Mouse (Mus musculus) stomach, postnatal 0 days (tissue): ENCODE measurements around the gene Ppm1m.

Source experiments
- CTCF ChIP-seq: IDR thresholded peaks from 2 replicates; pipeline ENCODE4 v1.5.1; 2016; ENCODE audit warnings: antibody characterized with exemption, low read depth, mild to moderate bottlenecking, moderate library complexity
- EP300 ChIP-seq: optimal IDR thresholded peaks from 2 replicates; pipeline ENCODE3; 2016; ENCODE audit warnings: antibody characterized with exemption

DNA sequence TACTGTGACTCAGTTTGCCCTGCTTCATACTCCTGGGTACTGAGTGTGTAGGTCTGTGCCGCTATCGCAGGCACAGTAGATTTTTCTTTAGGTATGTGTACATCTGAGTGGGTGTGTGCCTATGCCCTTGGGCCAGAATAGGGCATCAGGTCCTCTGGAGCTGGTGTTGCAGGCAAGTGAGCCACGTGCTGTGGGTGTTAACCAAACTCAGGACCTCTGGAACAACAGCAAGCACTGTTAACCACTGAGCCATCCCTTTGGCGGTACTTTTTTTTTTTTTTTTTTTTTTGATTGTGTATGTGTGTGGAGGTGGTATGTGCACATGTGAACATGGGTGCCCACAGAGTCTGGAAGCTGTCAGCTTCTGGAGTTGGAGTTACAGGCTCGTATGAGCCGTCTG is 21.7 kb downstream of the Ppm1m start:
- TF ChIP-seq EP300 (no peak), CTCF (no peak)
